Mouse (Mus musculus) embryonic fibroblast, embryonic 13.5 days (primary cell): ENCODE data around the gene Rab31.

Source experiments
- CTCF ChIP-seq: IDR thresholded peaks from 2 replicates; pipeline ENCODE4 v1.5.1; 2011; ENCODE audit warnings: mild to moderate bottlenecking, control low read depth, low read length, moderate library complexity, borderline replicate concordance; ENCODE audit not compliant: insufficient read depth
- POLR2A ChIP-seq: IDR thresholded peaks from 2 replicates; pipeline ENCODE4 v1.6.1; 2011; ENCODE audit warnings: low read depth, mild to moderate bottlenecking, control low read depth, low read length, moderate library complexity

GRCm38 (mm10) chr17:65725814-65726213 is 46.7 kb downstream of the Rab31 start:
- no peak for TF ChIP-seq CTCF
- no peak for TF ChIP-seq POLR2A
